Mouse (Mus musculus) embryo, embryonic 11 days (tissue): ENCODE data around the gene Gm10720.
"Not testable (repeated sequence)": the region's sequence is repeated elsewhere in the genome, so short reads cannot be mapped to it uniquely, and the experiment has no call there.

Source experiments
- DNase-seq: peaks from one replicate; pipeline ENCODE4 v3.0.0-alpha.2; 2015

Gene Gm10720

DNA sequence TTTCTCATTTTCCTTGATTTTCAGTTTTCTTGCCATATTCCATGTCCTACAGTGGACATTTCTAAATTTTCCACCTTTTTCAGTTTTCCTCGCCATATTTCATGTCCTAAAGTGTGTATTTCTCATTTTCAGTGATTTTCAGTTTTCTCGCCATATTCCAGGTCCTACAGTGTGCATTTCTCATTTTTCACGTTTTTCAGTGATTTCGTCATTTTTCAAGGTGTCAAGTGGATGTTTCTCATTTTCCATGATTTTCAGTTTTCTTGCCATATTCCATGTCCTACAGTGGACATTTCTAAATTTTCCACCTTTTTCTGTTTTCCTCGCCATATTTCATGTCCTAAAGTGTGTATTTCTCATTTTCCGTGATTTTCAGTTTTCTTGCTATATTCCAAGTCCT lies 10.2 kb downstream of the Gm10720 start:
- not testable (repeated sequence) for DNase-seq

DNA sequence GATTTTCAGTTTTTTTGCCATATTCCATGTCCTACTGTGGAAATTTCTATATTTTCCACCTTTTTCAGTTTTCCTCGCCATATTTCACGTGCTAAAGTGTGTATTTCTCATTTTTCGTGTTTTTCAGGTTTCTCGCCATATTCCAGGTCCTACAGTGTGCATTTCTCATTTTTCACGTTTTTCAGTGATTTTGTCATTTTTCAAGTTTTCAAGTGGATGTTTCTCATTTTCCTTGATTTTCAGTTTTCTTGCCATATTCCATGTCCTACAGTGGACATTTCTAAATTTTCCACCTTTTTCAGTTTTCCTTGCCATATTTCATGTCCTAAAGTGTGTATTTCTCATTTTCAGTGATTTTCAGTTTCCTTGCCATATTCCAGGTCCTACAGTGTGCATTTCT lies 10.7 kb downstream of the Gm10720 start:
- not testable (repeated sequence) for DNase-seq

DNA sequence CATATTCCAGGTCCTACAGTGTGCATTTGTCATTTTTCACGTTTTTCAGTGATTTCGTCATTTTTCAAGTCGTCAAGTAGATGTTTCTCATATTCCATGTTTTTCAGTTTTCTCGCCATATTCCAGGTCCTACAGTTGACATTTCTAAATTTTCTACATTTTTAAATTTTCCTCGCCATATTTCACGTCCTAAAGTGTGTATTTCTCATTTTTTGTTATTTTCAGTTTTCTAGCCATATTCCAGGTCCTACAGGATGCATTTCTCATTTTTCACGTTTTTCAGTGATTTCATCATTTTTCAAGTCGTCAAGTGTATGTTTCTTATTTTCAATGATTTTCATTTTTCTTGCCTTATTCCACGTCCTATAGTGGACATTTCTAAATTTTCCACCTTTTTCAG lies 11.3 kb downstream of the Gm10720 start:
- DNase-seq, result not testable (repeated sequence)

DNA sequence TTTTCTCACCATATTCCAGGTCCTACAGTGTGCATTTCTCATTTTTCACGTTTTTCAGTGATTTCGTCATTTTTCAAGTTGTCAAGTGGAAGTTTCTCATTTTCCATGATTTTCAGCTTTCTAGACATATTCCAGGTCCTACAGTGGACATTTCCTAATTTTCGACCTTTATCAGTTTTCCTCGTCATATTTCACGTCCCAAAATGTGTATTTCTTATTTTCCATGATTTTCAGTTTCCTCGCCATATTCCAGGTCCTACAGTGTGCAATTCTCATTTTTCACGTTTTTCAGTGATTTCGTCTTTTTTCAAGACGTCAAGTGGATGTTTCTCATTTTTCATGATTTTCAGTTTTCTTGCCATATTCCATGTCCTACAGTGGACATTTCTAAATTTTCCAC lies 11.7 kb downstream of the Gm10720 start:
- peak; percentile 49 for DNase-seq

DNA sequence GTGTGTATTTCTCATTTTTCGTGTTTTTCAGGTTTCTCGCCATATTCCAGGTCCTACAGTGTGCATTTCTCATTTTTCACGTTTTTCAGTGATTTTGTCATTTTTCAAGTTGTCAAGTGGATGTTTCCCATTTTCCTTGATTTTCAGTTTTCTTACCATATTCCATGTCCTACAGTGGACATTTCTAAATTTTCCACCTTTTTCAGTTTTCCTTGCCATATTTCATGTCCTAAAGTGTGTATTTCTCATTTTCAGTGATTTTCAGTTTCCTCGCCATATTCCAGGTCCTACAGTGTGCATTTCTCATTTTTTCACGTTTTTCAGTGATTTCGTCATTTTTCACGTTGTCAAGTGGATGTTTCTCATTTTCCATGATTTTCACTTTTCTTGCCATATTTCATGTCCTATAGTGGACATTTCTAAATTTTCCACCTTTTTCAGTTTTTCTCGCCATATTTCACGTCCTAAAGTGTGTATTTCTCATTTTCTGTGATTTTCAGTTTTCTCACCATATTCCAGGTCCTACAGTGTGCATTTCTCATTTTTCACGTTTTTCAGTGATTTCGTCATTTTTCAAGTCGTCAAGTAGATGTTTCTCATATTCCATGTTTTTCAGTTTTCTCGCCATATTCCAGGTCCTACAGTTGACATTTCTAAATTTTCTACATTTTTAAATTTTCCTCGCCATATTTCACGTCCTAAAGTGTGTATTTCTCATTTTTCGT lies 14.0 kb downstream of the Gm10720 start:
- DNase-seq, result not testable (repeated sequence)

DNA sequence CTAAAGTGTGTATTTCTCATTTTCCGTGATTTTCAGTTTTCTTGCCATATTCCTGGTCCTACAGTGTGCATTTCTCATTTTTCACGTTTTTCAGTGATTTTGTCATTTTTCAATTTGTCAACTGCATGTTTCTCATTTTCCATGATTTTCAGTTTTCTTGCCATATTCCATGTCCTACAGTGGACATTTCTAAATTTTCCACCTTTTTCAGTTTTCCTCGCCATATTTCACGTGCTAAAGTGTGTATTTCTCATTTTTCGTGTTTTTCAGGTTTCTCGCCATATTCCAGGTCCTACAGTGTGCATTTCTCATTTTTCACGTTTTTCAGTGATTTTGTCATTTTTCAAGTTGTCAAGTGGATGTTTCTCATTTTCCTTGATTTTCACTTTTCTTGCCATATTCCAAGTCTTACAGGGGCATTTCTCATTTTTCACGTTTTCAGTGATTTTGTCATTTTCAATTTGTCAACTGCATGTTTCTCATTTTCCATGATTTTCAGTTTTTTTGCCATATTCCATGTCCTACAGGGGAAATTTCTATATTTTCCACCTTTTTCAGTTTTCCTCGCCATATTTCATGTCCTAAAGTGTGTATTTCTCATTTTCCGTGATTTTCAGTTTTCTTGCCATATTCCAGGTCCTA lies 15.3 kb downstream of the Gm10720 start:
- DNase-seq, result peak; percentile 80

DNA sequence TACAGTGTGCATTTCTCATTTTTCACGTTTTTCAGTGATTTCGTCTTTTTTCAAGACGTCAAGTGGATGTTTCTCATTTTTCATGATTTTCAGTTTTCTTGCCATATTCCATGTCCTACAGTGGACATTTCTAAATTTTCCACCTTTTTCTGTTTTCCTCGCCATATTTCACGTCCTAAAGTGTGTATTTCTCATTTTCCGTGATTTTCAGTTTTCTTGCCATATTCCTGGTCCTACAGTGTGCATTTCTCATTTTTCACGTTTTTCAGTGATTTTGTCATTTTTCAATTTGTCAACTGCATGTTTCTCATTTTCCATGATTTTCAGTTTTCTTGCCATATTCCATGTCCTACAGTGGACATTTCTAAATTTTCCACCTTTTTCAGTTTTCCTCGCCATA lies 18.8 kb downstream of the Gm10720 start, which contains the start of gene Gm17535:
TSS of gene Gm17535 (plus strand) at position 301 of the 400 bp plus-strand sequence.
- DNase-seq, result not testable (repeated sequence)

DNA sequence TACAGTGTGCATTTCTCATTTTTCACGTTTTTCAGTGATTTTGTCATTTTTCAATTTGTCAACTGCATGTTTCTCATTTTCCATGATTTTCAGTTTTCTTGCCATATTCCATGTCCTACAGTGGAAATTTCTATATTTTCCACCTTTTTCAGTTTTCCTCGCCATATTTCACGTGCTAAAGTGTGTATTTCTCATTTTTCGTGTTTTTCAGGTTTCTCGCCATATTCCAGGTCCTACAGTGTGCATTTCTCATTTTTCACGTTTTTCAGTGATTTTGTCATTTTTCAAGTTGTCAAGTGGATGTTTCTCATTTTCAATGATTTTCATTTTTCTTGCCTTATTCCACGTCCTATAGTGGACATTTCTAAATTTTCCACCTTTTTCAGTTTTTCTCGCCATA lies 21.1 kb downstream of the Gm10720 start, which contains the start of gene Gm10715:
TSS of gene Gm10715 (plus strand) at position 301 of the 400 bp plus-strand sequence.
- DNase-seq, result not testable (repeated sequence)

DNA sequence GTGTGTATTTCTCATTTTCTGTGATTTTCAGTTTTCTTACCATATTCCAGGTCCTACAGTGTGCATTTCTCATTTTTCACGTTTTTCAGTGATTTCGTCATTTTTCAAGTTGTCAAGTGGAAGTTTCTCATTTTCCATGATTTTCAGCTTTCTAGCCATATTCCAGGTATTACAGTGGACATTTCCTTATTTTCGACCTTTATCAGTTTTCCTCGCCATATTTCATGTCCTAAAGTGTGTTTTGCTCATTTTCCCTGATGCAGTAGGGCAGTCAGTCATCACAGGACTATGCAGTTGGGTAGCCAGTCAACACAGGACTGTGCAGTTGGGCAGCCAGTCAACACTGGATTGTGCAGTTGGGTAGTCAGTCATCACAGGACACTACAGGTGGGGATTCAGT lies 22.7 kb downstream of the Gm10720 start:
- peak; percentile 1 for DNase-seq
